Mouse (Mus musculus): ENCODE measurements around the gene Frmd4a.

DNA sequence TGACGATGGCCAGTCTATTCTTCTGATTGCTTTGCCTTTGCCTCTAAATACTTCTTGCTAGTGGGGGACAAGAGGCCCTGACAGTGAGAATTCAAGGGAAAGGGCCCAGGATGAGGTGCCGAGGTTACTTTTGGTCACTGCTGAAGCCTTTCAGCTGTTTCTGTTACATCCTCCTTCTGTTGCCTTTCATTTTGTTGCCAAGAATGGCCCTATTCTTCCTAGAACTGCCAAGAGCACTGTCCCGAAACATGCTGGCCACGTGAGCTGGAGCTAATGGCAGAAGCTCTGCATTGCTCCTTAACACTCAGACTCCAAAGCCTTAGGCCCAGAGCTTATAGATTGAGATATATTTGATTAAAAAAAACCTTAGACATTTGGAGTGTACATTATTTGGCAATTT is 178.5 kb downstream of the Frmd4a start:
- TF ChIP-seq POLR2A (IDR thresholded peaks at IDR 0.05; ENCODE audit: borderline replicate concordance, extremely low read depth, insufficient read depth, insufficient read length, poor library complexity, severe bottlenecking) (no peak), CTCF (IDR thresholded peaks at IDR 0.05; ENCODE audit: borderline replicate concordance, extremely low read depth, insufficient read depth, insufficient read length) (no peak)
